Mouse (Mus musculus) liver, embryonic 14.5 days (tissue): ENCODE data around the gene Klhl20.

ENCODE experiments used
- CTCF ChIP-seq: IDR thresholded peaks from 2 replicates; pipeline ENCODE4 v1.5.1; 2016; ENCODE audit warnings: antibody characterized with exemption, low read depth, control low read depth
- EP300 ChIP-seq: IDR thresholded peaks from 2 replicates; pipeline ENCODE4 v1.6.1; 2016; ENCODE audit warnings: antibody characterized with exemption, low read depth

GRCm38 (mm10) chr1:161139496-161139895 lies 8.2 kb upstream of the Klhl20 start:
- TF ChIP-seq CTCF (no peak), EP300 (no peak)
